Mouse (Mus musculus) liver, embryonic 14.5 days (tissue): ENCODE results near the gene Gsta1.

Experiments used
- CTCF ChIP-seq: IDR thresholded peaks from 2 replicates; pipeline ENCODE4 v1.5.1; 2016; ENCODE audit warnings: antibody characterized with exemption, low read depth, control low read depth
- EP300 ChIP-seq: IDR thresholded peaks from 2 replicates; pipeline ENCODE4 v1.6.1; 2016; ENCODE audit warnings: antibody characterized with exemption, low read depth

- no peak for TF ChIP-seq CTCF
- TF ChIP-seq EP300 = no peak
These were observed 18.0 kb upstream of the Gsta1 start for GRCm38 (mm10) chr9:78212341-78213049.
